Comparison of ENCODE assay signal across 20 mouse cellular contexts in the genomic region with DNA sequence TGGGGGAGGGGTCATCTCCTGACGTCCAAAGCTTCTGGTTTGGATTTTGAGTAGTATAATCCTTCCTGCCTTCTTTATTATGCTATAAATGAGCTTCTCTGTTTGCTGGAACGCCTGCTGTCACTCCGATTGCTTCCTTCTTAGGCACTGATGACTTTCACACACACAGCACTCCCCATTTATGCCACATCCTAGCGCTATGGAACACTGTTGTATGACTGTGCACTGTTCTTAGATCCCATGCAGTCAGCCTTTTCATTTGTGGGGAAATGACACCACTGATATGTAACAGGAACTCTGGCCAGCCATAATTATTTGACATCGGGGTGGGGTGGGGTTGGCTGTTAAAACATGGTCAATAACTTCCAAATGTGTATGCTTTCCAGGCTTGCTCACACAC.
DNase-seq lines count a peak whose midpoint lies in the region; ATAC-seq and TF ChIP-seq lines count a peak whose summit lies in the region.
"Had no signal": no experiment of that assay in that cellular context is flagged by ENCODE, and none has a peak within 500 bp of the region (broad histone marks: within the 10 kb centered on the region; RNA-seq: fewer than 3 reads in every experiment).

No protein-coding gene starts in this region.

- no peak overlapping the region for H3K4me2 ChIP-seq in embryonic facial prominence, embryonic 14.5 days (ENCODE audit: low read depth, low read length)
- H3K4me2 ChIP-seq in limb, embryonic 12.5 days: no peak overlapping the region
- no peak overlapping the region for H3K4me2 ChIP-seq in limb, embryonic 13.5 days (replicated peaks)
- H3K4me2 ChIP-seq: embryonic facial prominence, embryonic 13.5 days; forebrain, embryonic 13.5 days; forebrain, embryonic 15.5 days had no signal

- no peaks in the 10 kb centered on the region for H3K9me3 ChIP-seq in embryonic facial prominence, embryonic 14.5 days (ENCODE audit: control insufficient read depth, low read length)
- H3K9me3 ChIP-seq in embryonic facial prominence, embryonic 10.5 days: no peaks in the 10 kb centered on the region
- H3K9me3 ChIP-seq in limb, embryonic 12.5 days: no peaks in the 10 kb centered on the region
- no peaks in the 10 kb centered on the region for H3K9me3 ChIP-seq in limb, embryonic 10.5 days (replicated peaks)
- no peaks in the 10 kb centered on the region for H3K9me3 ChIP-seq in limb, embryonic 13.5 days
- H3K9me3 ChIP-seq: embryonic facial prominence, embryonic 13.5 days; forebrain, embryonic 13.5 days; forebrain, embryonic 15.5 days had no signal

- H3K36me3 ChIP-seq in embryonic facial prominence, embryonic 14.5 days (ENCODE audit: control insufficient read depth, insufficient read depth, low read length): no peaks in the 10 kb centered on the region
- H3K36me3 ChIP-seq in embryonic facial prominence, embryonic 10.5 days (replicated peaks): no peaks in the 10 kb centered on the region
- no peaks in the 10 kb centered on the region for H3K36me3 ChIP-seq in limb, embryonic 12.5 days
- H3K36me3 ChIP-seq in limb, embryonic 10.5 days: no peaks in the 10 kb centered on the region
- H3K36me3 ChIP-seq in limb, embryonic 13.5 days: no peaks in the 10 kb centered on the region
- H3K36me3 ChIP-seq: embryonic facial prominence, embryonic 13.5 days; forebrain, embryonic 15.5 days; G1E had no signal

- WGBS in embryonic facial prominence, embryonic 14.5 days: 45% methylated on average over 5 of the region's 5 CpGs
- 72% methylated on average over 5 of the region's 5 CpGs for WGBS in embryonic facial prominence, embryonic 10.5 days
- WGBS in limb, embryonic 12.5 days: 26% methylated on average over 5 of the region's 5 CpGs
- 65% methylated on average over 5 of the region's 5 CpGs for WGBS in limb, embryonic 10.5 days
- WGBS in limb, embryonic 13.5 days: 24% methylated on average over 5 of the region's 5 CpGs

- TF ChIP-seq CTCF in gastrocnemius, adult 2 months (IDR thresholded peaks at IDR 0.05): no peak

- ATAC-seq in embryonic facial prominence, embryonic 14.5 days (ENCODE audit: low read depth): no peak
- 0 out of 2 replicates have a peak, but pooled peaks have one; percentile 58 for ATAC-seq in limb, embryonic 12.5 days (ENCODE audit: insufficient number of reproducible peaks, insufficient read depth, low FRiP score, low TSS enrichment, low read depth)
- 0 out of 2 replicates have a peak, but pooled peaks have one; percentile 39 for ATAC-seq in limb, embryonic 13.5 days (ENCODE audit: low FRiP score, low read depth)
- ATAC-seq: activated CD4-positive, CD25-positive, alpha-beta regulatory T cell, adult 4 months; CD4-positive, CD25-positive, alpha-beta regulatory T cell, adult 4 months; forebrain, embryonic 13.5 days; forebrain, embryonic 15.5 days; Patski had no signal

- no peaks in the 10 kb centered on the region for H3K27me3 ChIP-seq in embryonic facial prominence, embryonic 14.5 days (replicated peaks; ENCODE audit: control insufficient read depth, insufficient read depth, low read length)
- no peaks in the 10 kb centered on the region for H3K27me3 ChIP-seq in embryonic facial prominence, embryonic 10.5 days (replicated peaks; ENCODE audit: low read depth, poor library complexity, severe bottlenecking)
- peaks cover 5% of the 10 kb centered on the region; the same call in 1 of the 2 replicates for H3K27me3 ChIP-seq in limb, embryonic 12.5 days
- H3K27me3 ChIP-seq in limb, embryonic 10.5 days (ENCODE audit: low read depth, poor library complexity, severe bottlenecking): no peaks in the 10 kb centered on the region
- peaks cover 21% of the 10 kb centered on the region for H3K27me3 ChIP-seq in limb, embryonic 13.5 days
- H3K27me3 ChIP-seq: CH12.LX; embryonic facial prominence, embryonic 13.5 days; forebrain, embryonic 13.5 days; forebrain, embryonic 15.5 days had no signal

- peaks cover 45% of the 10 kb centered on the region for H3K4me1 ChIP-seq in embryonic facial prominence, embryonic 14.5 days (ENCODE audit: control insufficient read depth, insufficient read depth, low read length)
- peaks cover 27% of the 10 kb centered on the region for H3K4me1 ChIP-seq in embryonic facial prominence, embryonic 10.5 days
- H3K4me1 ChIP-seq in limb, embryonic 12.5 days (replicated peaks): peaks cover 57% of the 10 kb centered on the region
- peaks cover 31% of the 10 kb centered on the region for H3K4me1 ChIP-seq in limb, embryonic 10.5 days
- H3K4me1 ChIP-seq in limb, embryonic 13.5 days: peaks cover 64% of the 10 kb centered on the region

- peak; percentile 24 for DNase-seq in embryonic facial prominence, embryonic 14.5 days (ENCODE audit: low spot score)
- no peak for DNase-seq in embryonic facial prominence, embryonic 10.5 days (ENCODE audit: low spot score)
- DNase-seq in gastrocnemius, postnatal 25 days: peak; percentile 20
- DNase-seq in gastrocnemius, adult 2 months: no peak
- DNase-seq in limb, embryonic 10.5 days (ENCODE audit: low spot score): no peak
- no peak for DNase-seq in lung, postnatal 10 days
- DNase-seq: adrenal gland, adult 8-10 months; adrenal gland, postnatal 14 days; adrenal gland, postnatal 36 days; B cell, adult 2 months had no signal

- H3K27ac ChIP-seq in embryonic facial prominence, embryonic 14.5 days (replicated peaks; ENCODE audit: low read depth, low read length): no peak overlapping the region
- H3K27ac ChIP-seq in embryonic facial prominence, embryonic 10.5 days (replicated peaks): no peak overlapping the region
- H3K27ac ChIP-seq in gastrocnemius, adult 2 months: no peak overlapping the region
- H3K27ac ChIP-seq in limb, embryonic 12.5 days: 0 out of 2 replicates have a peak overlapping the region, but pooled peaks have one; percentile 59
- H3K27ac ChIP-seq in limb, embryonic 10.5 days: no peak overlapping the region
- no peak overlapping the region for H3K27ac ChIP-seq in limb, embryonic 13.5 days
- H3K27ac ChIP-seq: embryonic facial prominence, embryonic 13.5 days; forebrain, embryonic 13.5 days; forebrain, embryonic 15.5 days had no signal

- intact Hi-C loops in gastrocnemius, adult 2 months (cut with DNase I): no loop called here

- no peak overlapping the region for H3K9ac ChIP-seq in embryonic facial prominence, embryonic 14.5 days (ENCODE audit: low read depth, low read length)
- H3K9ac ChIP-seq in limb, embryonic 12.5 days (replicated peaks): no peak overlapping the region
- no peak overlapping the region for H3K9ac ChIP-seq in limb, embryonic 13.5 days
- H3K9ac ChIP-seq: embryonic facial prominence, embryonic 13.5 days; forebrain, embryonic 13.5 days; forebrain, embryonic 15.5 days had no signal

- H3K4me3 ChIP-seq in embryonic facial prominence, embryonic 14.5 days (ENCODE audit: low read depth, low read length): no peak overlapping the region
- H3K4me3 ChIP-seq in embryonic facial prominence, embryonic 10.5 days: no peak overlapping the region
- H3K4me3 ChIP-seq in gastrocnemius, adult 2 months: no peak overlapping the region
- no peak overlapping the region for H3K4me3 ChIP-seq in limb, embryonic 12.5 days (replicated peaks)
- H3K4me3 ChIP-seq in limb, embryonic 10.5 days: no peak overlapping the region
- no peak overlapping the region for H3K4me3 ChIP-seq in limb, embryonic 13.5 days
- H3K4me3 ChIP-seq: embryonic facial prominence, embryonic 13.5 days; forebrain, embryonic 13.5 days; forebrain, embryonic 15.5 days had no signal

Comparison
In these comparisons a context has a peak if more than half of its experiments do, and no peak if none do; other contexts are left out.
1. DNase-seq: peak in embryonic facial prominence, embryonic 14.5 days (single experiment) and gastrocnemius, postnatal 25 days (single experiment); none in embryonic facial prominence, embryonic 10.5 days (single experiment), gastrocnemius, adult 2 months (single experiment), limb, embryonic 10.5 days (single experiment) and lung, postnatal 10 days (single experiment).